Mouse (Mus musculus) stomach, postnatal 0 days (tissue): Measurements from ENCODE around the gene Gm10681. TPM values are rescaled to one million over a fixed set of nuclear protein-coding genes. Genes with fewer than 3 reads are reported as not detected.
"Not testable (repeated sequence)": the region's sequence is repeated elsewhere in the genome, so short reads cannot be mapped to it uniquely, and the experiment has no call there.

ENCODE experiments used
- ATAC-seq: fragments of 200-750 bp; cut with Nextera tagmentation; 2 replicates; pipeline ENCODE4 v1.8.0; 2017; ENCODE audit not compliant: low FRiP score, low TSS enrichment
- DNase-seq: peaks from one replicate; pipeline ENCODE4 v3.0.0-alpha.2; 2016; ENCODE audit warnings: low spot score
- H3K27ac ChIP-seq: fragments of 300-500 bp; sonication (generic); replicated peaks from 2 replicates; pipeline ENCODE4 v1.5.1; 2014; ENCODE audit warnings: mild to moderate bottlenecking, control low read depth
- H3K27me3 ChIP-seq: fragments of 300-500 bp; sonication (generic); 2 replicates; pipeline ENCODE4 v1.6.1; 2014; ENCODE audit warnings: low read length; ENCODE audit not compliant: control insufficient read depth, insufficient read depth
- H3K36me3 ChIP-seq: fragments of 300-500 bp; sonication (generic); 2 replicates; pipeline ENCODE4 v1.6.1; 2014; ENCODE audit warnings: low read length, mixed read lengths; ENCODE audit not compliant: control insufficient read depth, insufficient read depth
- H3K4me1 ChIP-seq: fragments of 300-500 bp; sonication (generic); replicated peaks from 2 replicates; pipeline ENCODE4 v1.6.1; 2014; ENCODE audit warnings: antibody characterized with exemption; ENCODE audit not compliant: control insufficient read depth, insufficient read depth
- H3K4me2 ChIP-seq: fragments of 300-500 bp; sonication (generic); replicated peaks from 2 replicates; pipeline ENCODE4 v1.6.1; 2014; ENCODE audit warnings: low read depth, mild to moderate bottlenecking, control low read depth, moderate library complexity
- H3K4me3 ChIP-seq: fragments of 300-500 bp; sonication (generic); 2 replicates; pipeline ENCODE4 v1.5.1; 2014; ENCODE audit warnings: low read depth, low read length, control low read depth
- H3K9ac ChIP-seq: fragments of 300-500 bp; sonication (generic); 2 replicates; pipeline ENCODE4 v1.6.1; 2014; ENCODE audit warnings: mild to moderate bottlenecking, low read length, control low read depth, mixed read lengths
- H3K9me3 ChIP-seq: fragments of 300-500 bp; sonication (generic); 2 replicates; pipeline ENCODE4 v1.6.1; 2016; ENCODE audit warnings: low read length; ENCODE audit not compliant: control insufficient read depth
- WGBS: fragments of 180-500 bp; shearing (Covaris S2); extraction: QIAGEN DNeasy Blood & Tissue Kit; methylation state at CpG from one replicate; pipeline ENCODE4 v1.1.7; 2014; 5-methylcytosine and 5-hydroxymethylcytosine counted together
- polyA plus RNA-seq: library from polyadenylated mRNA; unstranded; fragments of >200 nt; fragmentation: Nextera tagmentation; extraction: Ambion mirVana; gene quantifications from 2 replicates; pipeline ENCODE4 v1.2.1, GENCODE M21; 2015

Gene Gm10681
- polyA plus RNA-seq, 1 experiment from 2014 or later, result not detected

DNA sequence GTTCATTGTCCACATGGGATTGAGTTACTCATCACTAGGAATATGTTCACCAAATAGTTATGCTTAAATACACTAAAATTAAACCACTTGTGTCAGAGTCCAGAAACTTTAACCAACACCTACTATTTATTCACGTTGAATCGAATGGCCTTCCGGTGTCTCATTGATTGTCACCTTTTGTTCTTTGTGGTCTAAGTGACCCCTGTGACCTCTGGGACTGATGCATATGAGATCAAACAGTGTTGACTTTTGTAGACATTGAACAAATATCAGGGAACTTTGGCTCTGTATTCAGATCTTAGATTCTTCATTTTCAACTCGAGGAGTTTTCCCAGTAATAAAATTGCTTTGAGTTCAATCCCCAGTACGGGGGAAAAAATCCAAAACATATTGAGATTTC is 27.9 kb downstream of the Gm10681 start:
- not testable (repeated sequence) for H3K9ac ChIP-seq, H3K9me3 ChIP-seq, H3K36me3 ChIP-seq, H3K4me2 ChIP-seq, DNase-seq, H3K27ac ChIP-seq, ATAC-seq, H3K4me3 ChIP-seq, H3K4me1 ChIP-seq, H3K27me3 ChIP-seq
- WGBS, result no CpG with 5 or more reads among the region's 5 CpGs

DNA sequence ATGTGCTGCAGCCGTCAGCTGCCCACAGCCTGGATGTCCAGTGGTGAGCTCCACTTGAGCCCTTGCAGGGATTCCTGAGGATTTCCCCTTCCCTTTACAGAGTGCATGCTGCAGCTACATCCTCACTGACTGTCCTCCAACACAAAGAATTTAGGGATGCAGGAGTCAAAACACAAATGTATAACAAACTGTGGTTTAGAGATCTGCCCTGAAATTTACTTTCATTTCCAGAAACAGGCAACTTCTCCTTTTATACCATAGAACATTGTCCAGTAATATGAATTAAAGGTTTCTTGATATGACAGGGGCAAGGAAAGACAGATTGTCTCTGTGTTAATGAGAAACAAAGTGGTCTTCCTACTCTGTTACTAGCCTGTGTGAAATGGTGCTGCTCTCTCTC is 37.8 kb downstream of the Gm10681 start:
- DNase-seq, H3K27ac ChIP-seq, H3K4me2 ChIP-seq, ATAC-seq, H3K27me3 ChIP-seq, H3K9ac ChIP-seq, H3K36me3 ChIP-seq, H3K4me3 ChIP-seq, H3K4me1 ChIP-seq, H3K9me3 ChIP-seq: not testable (repeated sequence)
- WGBS, result no CpG with 5 or more reads among the region's 1 CpGs

DNA sequence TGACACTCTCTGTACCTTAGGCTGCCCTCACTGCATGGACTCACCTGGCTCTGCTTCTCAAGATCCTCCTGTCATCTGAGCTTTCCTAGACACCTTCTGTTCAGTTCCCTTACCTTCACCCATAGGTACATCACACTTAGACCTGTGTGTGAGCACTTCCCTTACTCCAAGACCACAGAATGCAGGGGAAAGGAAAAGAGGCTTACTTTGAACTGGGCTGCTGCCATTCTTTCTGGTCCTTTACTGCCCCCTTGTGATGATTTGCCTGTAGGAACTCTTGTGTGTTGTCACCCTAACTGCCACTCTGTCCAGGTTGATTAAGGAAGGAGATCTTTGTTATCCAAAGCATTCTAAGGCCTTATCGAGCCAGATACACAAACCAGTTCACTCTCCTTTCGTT is 38.4 kb downstream of the Gm10681 start:
- H3K27me3 ChIP-seq, H3K4me1 ChIP-seq, H3K4me2 ChIP-seq, H3K4me3 ChIP-seq, ATAC-seq, DNase-seq, H3K27ac ChIP-seq, H3K36me3 ChIP-seq, H3K9ac ChIP-seq, H3K9me3 ChIP-seq: not testable (repeated sequence)
- no CpG with 5 or more reads among the region's 2 CpGs for WGBS

- not testable (repeated sequence) for H3K36me3 ChIP-seq, H3K27ac ChIP-seq, H3K4me1 ChIP-seq, H3K27me3 ChIP-seq, ATAC-seq, DNase-seq, H3K9me3 ChIP-seq, H3K4me3 ChIP-seq, H3K9ac ChIP-seq, H3K4me2 ChIP-seq
- WGBS, result 100% methylated on average over 1 of the region's 1 CpGs
Observed at GRCm38 (mm10) chr3:98548495-98548894, 40.1 kb downstream of the Gm10681 start.

DNA sequence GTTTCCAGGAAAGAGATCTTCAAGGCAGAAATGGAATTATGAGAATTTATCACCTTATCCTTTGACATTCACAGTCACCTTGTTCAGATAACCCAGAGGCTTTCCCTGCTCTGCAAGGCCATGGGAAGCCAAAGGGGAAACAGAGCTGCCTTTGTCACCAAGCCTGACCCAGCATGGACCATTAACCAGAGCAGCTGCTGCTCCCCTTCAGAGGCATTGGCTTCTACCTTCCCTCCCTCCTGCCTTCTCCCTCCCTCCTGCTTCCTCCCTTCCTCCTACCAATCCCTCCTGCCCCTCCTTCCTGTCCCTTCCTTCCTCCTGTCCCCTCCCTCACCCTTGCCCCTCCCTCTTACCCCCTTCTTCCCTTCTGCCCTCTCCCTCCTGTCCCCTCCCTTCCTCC is 41.0 kb downstream of the Gm10681 start:
- not testable (repeated sequence) for H3K9ac ChIP-seq, DNase-seq, H3K4me2 ChIP-seq, H3K36me3 ChIP-seq, H3K27me3 ChIP-seq, H3K9me3 ChIP-seq, ATAC-seq, H3K4me3 ChIP-seq, H3K4me1 ChIP-seq, H3K27ac ChIP-seq

GRCm38 (mm10) chr3:98524978-98525377 is 63.6 kb downstream of the Gm10681 start:
- H3K27me3 ChIP-seq, H3K9ac ChIP-seq, H3K4me1 ChIP-seq, H3K27ac ChIP-seq, DNase-seq, ATAC-seq, H3K4me2 ChIP-seq, H3K36me3 ChIP-seq, H3K9me3 ChIP-seq, H3K4me3 ChIP-seq: not testable (repeated sequence)

DNA sequence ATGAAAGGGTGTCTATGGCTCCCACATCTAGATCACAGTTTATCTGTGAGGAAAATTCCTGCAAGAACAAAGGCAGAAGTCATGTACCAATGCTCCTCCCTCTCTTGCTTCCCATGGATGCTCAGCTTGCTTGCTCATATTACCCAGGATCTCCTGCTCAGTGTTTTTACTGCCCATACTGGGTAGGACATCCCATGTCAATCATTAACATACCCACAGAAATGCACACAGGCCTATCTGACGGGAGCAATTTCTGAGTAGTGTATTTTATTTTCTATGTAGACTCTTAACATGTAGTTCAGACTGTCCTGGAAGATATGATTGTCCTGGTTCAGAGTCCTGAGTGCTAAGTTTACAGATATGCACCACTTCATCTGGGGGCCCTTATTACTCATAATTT is 64.1 kb downstream of the Gm10681 start:
- H3K4me2 ChIP-seq, H3K27me3 ChIP-seq, H3K27ac ChIP-seq, H3K9me3 ChIP-seq, H3K4me1 ChIP-seq, H3K4me3 ChIP-seq, H3K9ac ChIP-seq, H3K36me3 ChIP-seq, DNase-seq, ATAC-seq: not testable (repeated sequence)
- no CpG with 5 or more reads among the region's 1 CpGs for WGBS

- not testable (repeated sequence) for H3K4me1 ChIP-seq, H3K9me3 ChIP-seq, H3K9ac ChIP-seq, ATAC-seq, H3K27me3 ChIP-seq, DNase-seq, H3K27ac ChIP-seq, H3K4me3 ChIP-seq, H3K4me2 ChIP-seq, H3K36me3 ChIP-seq
- WGBS, result 43% methylated on average over 1 of the region's 2 CpGs
Observed at GRCm38 (mm10) chr3:98522779-98523178, 65.8 kb downstream of the Gm10681 start.

- ATAC-seq, H3K9ac ChIP-seq, H3K4me1 ChIP-seq, H3K9me3 ChIP-seq, H3K36me3 ChIP-seq, H3K27me3 ChIP-seq, H3K27ac ChIP-seq, H3K4me3 ChIP-seq, H3K4me2 ChIP-seq, DNase-seq: not testable (repeated sequence)
- WGBS, result no CpG with 5 or more reads among the region's 1 CpGs
Observed at GRCm38 (mm10) chr3:98510414-98510813, 78.2 kb downstream of the Gm10681 start, which contains the start of gene Hsd3b4. Gene Hsd3b4 (minus strand): TSS chr3:98510514.
